In genomic region chr7:64582358-64582757, GRCm38 (mm10) we compare ENCODE assay signal across 12 mouse cellular contexts.
"Had no signal": no experiment of that assay in that cellular context is flagged by ENCODE, and none has a peak within 500 bp of the region (broad histone marks: within the 10 kb centered on the region; RNA-seq: fewer than 3 reads in every experiment).

No protein-coding gene starts in this region.

- H3K4me1 ChIP-seq: liver, embryonic 15.5 days had no signal

- H3K9me3 ChIP-seq: limb, embryonic 10.5 days; liver, embryonic 15.5 days had no signal

- H3K4me2 ChIP-seq: liver, embryonic 11.5 days; liver, embryonic 15.5 days had no signal

- H3K27ac ChIP-seq: limb, embryonic 10.5 days; liver, embryonic 15.5 days had no signal

- H3K27me3 ChIP-seq: liver, embryonic 15.5 days had no signal

- DNase-seq: kidney, adult 2 months; lung, adult 2 months; lung, postnatal 36 days; right cerebral cortex, postnatal 4 days; spleen, adult 18-20 months; thymus, adult 18-20 months; thymus, postnatal 14 days had no signal

- H3K4me3 ChIP-seq: limb, embryonic 10.5 days; liver, embryonic 15.5 days had no signal

- H3K9ac ChIP-seq: liver, embryonic 15.5 days had no signal

- ATAC-seq: intestine, embryonic 16.5 days; lung, postnatal 0 days had no signal

- H3K36me3 ChIP-seq: limb, embryonic 10.5 days; liver, embryonic 15.5 days had no signal
